Mouse (Mus musculus) adrenal gland, adult 18-20 months (tissue): ENCODE measurements at regions not wholly inside any gene's neighbourhood (a gene's known extent, or its start where the extent isn't known, plus 50 kb on each side); places are given as distances from the start of the nearest gene placed in this dataset.

ENCODE experiments used
- DNase-seq, 2 experiments: peaks; one replicate each; pipeline ENCODE4 v3.0.0; 2021 to 2022; ENCODE audit warnings: low spot score in 2 of 2

GRCm38 (mm10) chr16:60941767-60942166 is 336.4 kb upstream of the Epha6 start:
- DNase-seq: peak in 1 of 2 experiments; percentile 24
